Mouse (Mus musculus): ENCODE measurements around the gene Ros1.

Gene Ros1

DNA sequence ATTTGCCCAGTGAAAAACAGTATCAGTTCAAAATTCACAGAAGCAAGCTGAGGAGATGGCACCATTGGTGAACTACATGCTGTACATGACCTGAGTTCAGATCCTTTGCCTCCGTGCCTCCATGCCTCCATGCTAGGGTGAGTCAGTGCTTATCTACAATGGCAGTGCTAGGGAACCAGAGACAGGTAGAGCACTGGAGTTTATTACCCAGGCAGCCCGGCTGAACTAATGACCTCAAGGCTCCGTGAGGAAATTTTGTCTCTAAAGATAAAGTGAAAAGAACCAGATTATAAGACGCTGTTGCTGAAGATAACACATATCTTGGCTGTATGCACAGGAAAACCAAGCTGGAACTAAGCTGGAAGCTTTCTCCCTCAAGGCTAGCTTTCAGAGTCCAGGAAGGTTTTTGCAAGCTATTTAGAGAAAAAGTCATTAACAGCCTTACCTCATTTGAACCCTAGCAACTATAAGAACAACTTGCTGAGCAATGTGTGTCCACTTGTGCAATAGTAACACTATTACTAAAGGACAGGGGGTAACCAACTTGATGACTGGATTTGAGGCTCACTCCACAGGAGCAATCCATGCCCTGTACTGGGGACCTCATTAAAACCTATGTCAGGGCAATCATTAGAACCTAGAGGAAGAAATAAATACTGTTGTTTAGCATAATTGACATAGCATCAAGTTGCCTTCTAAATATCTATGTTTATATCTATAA, 61.5 kb downstream of the Ros1 start:
- no peak for DNase-seq

DNA sequence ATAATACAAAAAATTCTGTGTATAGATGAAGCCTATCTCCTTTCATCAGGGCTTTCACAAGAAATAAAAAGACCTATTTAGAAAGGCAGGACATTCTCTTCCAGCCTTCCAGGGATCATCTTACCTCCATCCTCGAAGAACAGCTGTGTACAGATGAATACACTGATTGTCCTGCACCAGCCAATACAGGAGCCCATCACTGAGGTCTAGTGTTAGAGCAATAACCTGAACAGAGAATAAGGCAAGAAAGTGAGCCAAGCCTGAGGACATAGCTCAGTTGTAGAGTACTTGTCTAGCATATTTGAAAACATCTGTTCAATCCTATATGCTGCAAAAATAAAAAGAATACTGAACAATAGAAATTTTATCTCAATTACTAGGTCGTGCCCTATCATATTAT, 64.3 kb downstream of the Ros1 start:
- no peak for DNase-seq

DNA sequence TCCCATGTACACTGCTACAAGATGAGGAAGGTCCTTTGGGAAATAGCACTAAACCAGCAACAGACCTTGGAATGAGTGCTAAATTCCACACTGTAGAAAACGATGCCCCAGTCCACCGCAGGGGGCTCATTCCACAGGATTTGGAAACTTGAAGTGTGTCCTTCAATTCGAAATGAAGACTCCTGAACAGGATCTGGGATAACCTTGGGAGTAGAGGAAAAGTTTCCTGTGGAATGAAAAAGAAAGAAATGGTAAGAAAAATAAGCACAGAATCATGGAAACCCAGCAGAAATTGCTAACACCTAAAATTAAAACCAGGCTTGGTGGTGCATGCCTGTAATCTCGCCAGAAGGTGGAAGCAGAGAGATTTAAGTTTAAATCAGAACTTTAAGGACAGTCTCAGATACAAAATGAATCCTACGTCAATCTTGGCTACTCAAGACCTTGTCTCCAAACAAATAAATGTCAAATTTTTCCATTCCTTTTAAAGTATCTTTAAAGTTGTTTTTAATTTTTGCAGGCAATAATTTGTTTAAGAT, 66.1 kb downstream of the Ros1 start:
- no peak for DNase-seq

DNA sequence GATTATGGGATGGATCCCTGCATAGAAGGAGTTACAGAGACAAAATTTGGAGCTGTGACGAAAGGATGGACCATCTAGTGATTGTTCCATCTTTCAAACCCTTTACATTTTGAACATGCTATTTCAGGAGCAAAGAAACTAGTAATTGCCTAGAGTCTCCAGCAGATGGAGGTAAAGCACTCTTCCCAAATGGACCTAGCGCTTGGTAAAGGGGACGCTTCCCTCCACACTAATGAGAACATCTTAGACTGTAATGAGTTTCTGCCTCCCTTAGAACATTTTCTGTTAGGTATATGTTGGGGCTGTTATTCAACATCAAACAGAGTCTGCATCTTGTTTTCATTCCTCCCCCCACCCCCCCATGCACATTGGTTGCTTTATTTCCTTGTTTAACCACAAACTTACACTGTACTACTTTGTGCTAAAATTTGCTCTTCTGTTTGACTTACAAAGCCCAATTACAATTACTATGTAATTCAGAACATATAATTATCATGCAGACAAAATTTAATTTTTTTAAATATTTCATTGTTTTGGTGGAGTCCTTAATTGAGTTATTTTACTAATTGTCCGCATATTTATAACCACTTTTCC, 88.8 kb downstream of the Ros1 start:
- DNase-seq, result no peak

DNA sequence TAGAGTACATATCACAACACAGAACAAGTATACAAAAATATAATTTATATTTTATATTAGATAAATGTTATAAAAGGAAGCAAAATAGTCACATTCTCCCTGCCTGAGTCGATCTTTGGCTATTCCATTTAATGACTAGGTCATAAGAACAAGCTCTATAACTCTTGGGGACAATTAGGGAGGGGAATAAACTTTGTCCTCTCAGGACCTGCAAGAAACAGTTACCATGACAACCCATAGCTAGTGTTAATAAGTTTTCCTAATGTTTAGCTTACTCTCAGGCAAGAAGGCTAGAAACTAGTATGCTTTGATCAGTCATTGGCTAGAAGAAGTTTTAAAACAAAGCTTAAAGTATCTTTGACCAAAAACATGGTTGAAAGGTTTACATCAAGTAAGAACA, 93.8 kb downstream of the Ros1 start:
- DNase-seq, result no peak

DNA sequence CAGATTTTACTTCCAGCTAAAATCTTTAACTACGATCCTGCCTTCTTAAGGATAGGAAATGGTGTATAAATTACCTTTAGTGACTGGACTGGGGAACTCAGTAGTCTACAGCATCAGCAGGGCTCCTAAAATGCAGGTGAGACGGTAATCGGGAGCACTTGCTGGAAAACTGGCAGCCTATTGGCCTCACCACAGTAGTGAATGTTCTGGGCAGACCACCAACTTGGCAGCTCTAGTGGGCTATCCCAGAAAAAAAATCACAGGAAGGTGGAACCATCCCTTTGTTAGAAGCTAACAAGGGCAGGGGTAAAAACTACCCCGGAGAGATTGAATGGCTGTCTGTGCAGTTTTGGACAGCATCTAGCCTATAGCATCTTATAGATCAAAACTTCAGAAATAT, 102.9 kb downstream of the Ros1 start:
- DNase-seq, result no peak

DNA sequence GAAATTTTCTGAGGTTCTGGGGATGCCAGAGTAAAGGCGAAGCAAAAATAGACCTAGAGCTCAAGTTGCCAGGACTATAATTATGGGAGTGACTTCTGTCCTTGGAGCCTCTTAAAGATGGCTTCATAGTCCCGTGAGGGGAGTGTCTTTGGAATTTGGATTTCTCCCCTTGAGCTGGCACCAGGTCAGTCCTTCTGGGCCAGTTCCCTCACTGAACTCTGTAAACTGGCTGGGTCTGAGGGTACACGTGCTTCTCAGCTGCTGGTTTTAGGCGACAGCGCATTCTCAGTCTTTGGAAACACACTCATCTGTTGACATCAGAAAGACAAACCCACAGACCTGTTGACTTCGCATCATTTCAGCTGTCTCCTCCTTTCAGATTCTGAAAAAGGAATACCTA, 108.4 kb downstream of the Ros1 start:
- DNase-seq, result no peak

DNA sequence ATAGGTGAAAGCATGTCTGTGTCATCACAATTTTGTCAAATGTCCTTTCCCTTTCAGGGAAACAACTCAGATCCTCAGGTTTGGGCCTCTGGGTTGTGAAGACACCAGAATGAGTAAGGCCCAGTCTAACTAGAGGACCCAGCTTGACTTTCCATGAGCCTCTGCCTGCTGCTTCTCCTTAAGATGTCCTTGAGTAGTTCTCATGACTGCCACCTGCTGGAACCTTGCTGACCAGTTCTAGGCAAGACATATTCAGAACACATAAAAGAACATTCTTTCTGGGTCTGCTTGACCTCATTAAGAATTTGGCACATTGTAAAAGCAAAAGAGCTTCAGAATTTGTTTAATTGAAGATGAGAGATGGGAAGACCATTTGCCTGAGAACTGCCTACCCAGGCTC, 122.6 kb downstream of the Ros1 start:
- DNase-seq, result peak; percentile 58

DNA sequence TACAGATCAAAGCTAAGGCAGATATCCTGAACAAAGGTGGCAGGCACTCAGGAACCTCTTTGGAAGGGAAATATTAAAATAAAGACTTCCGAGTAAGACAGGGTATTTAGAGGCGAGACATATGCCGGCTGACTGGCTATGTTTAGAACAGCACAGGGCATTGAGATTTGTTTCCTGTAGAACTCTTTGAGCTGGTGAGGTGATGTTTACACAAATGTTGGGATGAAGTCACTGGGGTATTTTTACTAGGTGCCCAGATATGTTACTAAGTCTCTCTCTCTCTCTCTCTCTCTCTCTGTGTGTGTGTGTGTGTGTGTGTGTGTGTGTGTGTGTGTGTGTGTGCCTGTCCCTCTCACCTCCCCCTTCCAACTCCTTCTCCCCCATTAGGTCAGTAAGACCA, 146.8 kb downstream of the Ros1 start:
- no peak for DNase-seq

DNA sequence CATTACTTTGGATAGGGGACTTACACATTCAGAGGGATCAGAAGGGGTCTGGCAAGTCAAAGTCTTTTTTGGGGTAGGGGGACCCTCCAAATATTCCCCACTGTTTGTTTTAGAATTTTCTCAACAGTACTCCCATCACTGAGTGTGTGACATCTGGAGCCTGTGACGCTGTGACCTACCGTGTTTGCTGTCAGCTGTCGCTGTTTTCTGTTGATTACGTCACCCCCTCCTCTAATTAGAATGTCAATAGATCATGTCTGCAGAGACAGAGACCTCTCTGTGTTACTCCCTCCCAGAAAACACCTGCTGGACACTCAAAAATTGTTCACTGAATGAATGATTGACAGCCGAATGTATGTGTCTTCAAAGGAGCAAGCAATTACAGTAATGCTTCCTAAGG, 152.0 kb downstream of the Ros1 start:
- no peak for DNase-seq

DNA sequence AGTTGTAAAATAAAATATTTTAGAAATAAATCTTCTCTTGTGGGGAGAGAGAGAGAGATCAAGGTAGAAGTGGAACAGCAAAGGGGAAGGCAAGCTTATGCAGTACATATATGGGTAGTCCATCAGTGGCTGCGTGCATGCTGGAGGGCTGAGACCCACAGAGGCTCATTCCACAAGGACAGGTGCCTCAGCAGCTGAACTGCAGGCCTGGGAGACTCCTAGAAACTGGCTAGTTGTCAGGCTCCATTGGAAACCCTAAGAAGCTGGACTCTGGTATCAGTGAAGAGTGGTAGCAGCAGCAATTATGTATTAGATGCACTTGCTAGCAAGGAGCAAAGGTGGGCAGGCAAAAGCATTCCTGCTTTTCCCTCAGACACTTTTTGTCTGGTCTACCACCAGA, 155.7 kb downstream of the Ros1 start:
- DNase-seq, result no peak

DNA sequence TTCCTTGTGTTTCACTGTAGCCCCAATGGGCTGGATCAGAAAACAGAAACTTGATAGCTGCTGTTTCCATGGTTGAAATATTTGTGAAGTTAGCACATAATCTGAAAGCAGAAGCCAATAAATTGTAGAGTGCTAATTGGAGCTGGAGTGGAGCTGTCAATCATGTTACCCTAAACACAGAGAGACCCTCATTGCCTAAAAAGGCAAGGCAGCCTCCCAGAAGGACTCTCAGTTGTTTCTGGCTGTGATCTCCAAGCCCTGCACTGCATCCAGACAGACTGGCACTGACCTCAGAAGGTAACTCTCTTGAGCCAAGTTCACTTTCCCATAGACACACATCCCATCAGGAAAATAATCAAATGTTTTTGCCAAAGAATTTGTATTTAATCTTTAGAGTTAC, 161.3 kb downstream of the Ros1 start:
- DNase-seq, result no peak

DNA sequence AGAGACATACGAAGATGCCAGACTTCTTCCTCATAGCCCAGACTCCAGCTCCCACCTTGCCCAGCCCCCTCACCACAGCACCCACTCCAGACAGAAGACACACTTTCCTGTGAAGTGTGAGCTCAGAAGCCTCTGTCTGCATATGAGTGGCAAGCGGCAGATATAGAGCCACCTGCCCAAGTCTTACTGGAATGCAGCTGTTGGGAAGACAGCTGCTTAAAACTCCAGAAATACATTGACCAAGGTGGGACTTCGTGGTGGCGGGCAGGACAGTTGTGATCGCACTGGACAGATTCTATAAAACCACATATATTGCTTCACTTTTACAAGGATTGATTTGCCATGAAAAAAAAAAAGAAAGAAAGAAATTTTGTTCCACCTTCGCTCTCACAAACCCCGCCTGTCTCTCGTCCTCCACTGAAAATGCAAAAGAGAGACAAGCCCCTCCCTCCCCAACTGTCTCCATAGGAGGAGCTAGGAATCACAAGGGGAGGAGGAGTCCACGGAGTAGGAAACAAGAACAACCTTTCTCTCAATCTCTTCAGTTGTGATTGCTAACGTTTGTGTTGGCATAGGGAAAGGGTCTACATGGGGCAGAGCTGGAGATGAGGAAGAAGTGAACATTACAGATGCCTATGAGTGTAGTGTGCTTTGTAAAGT, 165.5 kb downstream of the Ros1 start:
- no peak for DNase-seq

DNA sequence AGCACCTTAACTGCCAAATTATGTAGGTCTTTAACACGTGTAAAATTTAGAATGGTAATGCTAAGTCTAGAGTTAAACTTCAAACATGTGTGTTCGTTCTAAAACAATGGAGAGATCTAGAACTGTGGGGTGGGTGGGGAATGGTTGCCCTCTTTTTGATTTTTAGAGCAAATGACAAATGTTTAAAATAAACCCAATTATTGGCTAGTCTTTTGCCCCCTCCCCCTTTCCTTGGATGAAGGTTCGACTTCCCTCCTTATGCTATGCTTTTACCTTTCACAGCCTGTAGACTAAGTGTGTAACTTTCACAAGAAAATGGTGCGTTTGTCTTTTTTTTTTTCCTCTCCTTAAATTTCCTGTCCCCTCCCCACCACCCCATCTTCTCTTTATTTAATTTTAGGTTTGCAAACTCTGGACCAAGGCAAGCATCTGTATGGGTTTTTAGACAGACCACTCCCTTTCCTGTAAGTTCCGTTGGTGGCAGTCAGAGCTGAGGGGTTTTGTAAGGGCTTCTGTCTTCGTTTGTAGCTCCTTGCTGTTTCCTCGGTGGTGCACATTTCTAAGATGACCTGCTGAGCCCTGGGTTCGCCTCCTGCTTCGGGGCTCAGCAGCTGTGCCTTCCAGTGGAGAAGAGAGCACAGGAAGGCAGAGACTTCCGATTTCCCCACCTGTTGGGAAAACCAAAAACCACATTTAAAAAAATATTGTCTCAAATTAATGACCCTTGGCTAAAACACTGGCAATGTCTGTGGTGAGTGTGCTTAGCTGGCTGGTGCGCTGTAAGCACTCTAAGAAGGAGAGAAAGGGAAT, 166.3 kb downstream of the Ros1 start:
- no peak for DNase-seq

DNA sequence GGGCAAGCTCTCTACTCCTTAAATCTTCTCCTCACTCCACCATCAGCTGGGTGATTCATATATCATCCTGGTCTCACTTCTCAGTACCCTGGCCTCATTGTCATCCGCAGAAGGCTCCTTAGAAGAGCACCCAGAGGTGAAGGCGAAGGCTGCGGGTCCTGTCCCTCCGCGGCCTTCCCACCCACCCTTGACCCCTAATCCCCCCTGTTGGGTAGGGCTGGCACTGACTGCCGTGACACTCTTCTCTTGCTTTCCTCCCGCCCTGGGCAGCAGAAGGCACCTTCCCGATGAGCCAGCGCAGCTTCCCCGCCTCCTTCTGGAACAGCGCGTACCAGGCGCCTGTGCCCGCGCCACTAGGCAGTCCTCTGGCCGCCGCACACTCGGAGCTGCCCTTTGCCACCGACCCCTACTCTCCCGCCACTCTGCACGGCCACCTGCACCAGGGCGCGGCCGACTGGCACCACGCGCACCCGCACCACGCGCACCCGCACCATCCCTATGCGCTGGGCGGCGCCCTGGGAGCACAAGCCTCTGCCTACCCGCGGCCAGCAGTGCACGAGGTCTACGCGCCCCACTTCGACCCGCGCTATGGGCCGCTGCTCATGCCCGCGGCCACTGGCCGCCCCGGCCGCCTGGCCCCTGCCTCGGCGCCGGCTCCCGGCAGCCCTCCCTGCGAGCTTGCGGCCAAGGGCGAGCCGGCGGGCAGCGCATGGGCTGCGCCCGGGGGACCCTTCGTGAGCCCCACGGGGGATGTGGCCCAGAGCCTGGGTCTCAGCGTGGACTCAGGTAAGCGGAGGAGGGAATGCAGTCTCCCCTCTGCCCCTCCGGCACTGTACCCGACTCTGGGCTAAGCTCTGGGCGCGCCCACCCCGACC, 167.6 kb downstream of the Ros1 start:
- DNase-seq, result peak; percentile 8

DNA sequence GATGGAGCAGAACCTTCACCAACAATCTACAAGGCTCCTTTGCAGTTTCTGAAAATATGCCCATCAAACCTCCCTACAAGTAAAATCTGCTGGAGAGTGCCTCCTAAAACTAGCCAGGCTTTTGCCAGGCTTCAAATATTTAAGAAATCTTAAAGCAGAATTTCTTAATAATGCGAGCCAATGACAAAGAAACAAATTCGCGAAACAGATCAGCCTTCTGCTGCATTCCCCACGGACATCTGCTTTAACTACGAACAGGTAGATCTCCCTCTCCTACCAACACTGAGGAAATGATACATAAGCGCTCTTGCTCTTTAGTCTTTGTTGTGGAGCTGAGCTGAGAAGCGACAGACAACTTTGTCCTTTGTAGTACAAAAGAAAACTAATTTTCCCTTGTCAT, 169.2 kb downstream of the Ros1 start:
- DNase-seq, result no peak

DNA sequence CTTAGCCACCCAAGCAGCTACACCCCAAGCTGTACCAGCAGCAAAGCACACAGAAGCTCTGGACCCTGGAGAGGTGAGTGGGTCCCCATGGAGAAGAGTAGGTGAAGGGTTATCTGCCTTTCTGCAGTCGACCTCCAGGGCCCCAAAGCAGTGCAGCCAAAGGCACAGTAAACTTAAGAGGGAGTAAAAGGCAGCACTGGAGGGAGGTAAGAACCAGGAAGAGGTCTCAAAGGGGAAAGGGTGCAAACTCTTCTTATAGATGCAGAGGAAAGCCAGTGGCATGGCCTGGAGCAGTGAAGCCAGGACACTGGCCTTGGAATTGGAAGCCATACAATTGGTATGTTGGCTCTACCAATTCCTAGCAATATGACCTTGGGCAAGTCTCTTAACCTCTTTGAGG, 169.8 kb downstream of the Ros1 start:
- DNase-seq, result no peak

DNA sequence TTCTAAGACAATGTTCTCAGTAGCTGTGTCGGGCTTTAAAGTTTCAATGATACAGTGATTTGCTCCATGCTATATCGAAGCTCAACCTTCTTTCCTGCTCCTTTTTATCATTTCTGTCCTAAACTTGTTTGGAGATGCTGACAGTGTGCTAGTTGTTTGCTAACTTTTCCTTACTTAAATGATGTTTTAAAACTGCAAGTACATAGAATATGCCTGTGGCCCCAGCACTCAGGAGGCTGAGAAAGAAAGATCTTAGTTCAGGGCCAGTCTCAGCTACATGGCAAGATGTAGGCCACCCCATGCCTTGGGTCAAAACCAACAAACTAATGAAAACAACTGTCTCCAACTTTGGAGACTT, 171.0 kb downstream of the Ros1 start:
- DNase-seq, result no peak

DNA sequence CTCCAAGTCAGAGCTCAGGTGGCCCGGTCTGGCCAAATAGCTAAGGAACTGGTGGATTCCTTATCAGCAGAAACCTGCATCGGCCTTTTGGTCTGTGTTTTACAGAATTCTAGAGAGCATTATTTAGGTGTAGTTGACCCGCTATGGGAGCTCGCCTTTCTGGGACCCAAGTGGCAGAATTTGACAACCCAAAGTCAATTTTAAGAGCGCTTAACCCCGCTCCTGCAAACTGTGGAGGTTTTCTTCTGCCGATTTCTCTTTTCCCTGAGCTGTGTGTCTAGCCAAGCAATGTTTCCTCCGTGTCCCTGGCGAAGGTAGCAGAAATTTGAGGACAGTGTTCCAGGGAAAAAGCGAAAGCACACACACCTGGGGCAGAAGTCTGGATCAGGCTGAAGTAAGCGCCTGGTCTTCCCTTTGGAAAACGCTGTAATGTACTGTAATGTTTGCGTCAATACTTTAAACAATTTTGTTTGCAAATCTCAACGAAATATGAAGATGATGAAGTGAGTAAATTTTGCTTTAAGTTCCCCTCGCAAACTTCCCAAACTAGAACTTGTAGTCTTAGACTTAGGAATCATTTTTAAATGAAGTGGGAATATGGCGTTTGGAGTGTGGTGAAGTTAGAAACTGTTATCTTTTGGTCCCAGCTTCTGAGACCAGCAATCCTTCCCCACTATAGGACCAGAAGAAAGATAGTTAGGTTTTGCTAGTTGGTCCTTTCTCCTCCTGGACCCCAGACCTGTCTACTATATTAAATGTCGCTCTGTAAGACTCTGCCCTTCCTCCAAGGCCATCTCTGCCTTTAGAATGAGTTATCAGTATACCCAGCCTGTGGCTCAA, 171.6 kb downstream of the Ros1 start:
- DNase-seq, result no peak

DNA sequence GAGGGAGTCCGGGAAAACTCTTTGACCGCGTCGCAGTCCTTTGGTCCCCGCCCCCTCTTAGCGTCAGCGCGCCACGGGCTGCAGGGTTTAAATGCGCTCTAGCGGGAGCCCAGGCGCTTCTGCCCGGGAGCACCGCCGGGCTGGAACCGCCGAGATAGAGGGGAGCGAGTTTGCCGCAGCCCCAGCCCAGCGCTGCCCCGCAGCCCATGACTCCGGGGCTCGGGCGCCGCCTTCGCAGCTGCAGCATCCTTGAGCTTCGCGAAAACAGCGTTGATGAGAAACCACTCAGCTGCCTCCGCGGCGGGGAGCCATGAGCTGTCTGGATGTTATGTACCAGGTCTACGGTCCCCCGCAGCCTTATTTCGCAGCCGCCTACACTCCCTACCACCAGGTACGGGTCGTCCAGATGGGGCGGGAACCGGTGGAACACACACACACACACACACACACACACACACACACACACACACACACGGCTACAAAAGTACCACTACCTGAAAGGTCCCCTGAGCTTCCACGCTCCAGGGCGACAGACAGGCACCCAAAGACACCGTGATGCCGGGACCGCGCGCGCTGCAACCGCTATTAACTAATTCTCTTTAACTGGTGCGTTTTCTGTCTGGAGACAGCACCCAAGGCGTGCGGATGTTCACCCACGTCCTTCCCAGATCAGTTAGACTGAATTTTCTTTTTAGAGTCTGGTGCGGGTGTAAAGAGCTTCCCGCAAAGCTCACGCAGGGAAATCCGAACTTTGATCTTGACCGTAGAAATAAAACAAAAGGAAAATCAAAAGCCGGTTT, 172.4 kb downstream of the Ros1 start, which contains the start of gene Vgll2:
Vgll2 (plus strand) TSS at position 90 of the 800 bp plus-strand sequence.
- peak; percentile 20 for DNase-seq

All from right cerebral cortex, postnatal 14 days (tissue).